Mouse (Mus musculus) thymus, postnatal 14 days (tissue): ENCODE data around the gene Sccpdh.
"Not testable (repeated sequence)": the region's sequence is repeated elsewhere in the genome, so short reads cannot be mapped to it uniquely, and the experiment has no call there.

Source experiments
- DNase-seq: peaks from one replicate; pipeline ENCODE4 v3.0.0; 2021

The Sccpdh gene

DNA sequence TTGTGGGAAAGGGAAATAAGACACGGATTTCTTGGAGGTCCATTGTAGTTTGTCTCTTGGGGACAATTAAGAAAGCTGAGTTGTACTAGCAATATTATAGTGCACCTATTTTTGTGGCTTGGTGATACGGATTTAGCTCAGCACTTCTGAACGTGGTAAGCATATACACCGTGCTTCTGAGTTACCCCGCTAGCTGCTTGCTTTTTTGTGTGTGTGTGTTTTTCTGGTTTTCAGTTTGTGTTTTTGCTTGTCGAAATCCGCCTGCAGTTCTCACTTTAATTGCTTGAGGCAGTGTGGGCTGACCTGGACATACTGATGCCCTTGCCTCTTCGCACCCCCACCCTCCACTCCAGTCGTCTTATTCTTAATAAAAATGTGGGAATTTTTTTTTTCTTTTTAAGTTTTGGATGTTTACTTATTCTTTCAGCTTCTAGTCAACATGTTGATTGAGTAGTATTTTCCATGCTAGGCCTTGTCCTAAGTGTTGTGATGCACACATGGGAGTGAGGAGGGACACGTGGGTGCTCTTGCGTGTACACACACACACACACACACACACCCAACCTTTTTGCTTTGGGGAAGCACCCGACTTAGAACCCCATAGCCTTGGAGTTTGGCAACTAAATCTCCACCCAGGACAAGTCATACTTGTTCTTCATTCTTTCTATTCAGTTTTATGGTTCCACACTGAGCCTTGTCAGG lies 977 bp downstream of the Sccpdh start:
- DNase-seq = no peak

GRCm38 (mm10) chr1:179674355-179674754 lies 6.3 kb downstream of the Sccpdh start:
- no peak for DNase-seq

GRCm38 (mm10) chr1:179677031-179677430 lies 9.0 kb downstream of the Sccpdh start:
- DNase-seq = no peak

GRCm38 (mm10) chr1:179679326-179679725 lies 11.3 kb downstream of the Sccpdh start:
- DNase-seq = no peak

GRCm38 (mm10) chr1:179682753-179683152 lies 14.7 kb downstream of the Sccpdh start:
- DNase-seq = not testable (repeated sequence)

DNA sequence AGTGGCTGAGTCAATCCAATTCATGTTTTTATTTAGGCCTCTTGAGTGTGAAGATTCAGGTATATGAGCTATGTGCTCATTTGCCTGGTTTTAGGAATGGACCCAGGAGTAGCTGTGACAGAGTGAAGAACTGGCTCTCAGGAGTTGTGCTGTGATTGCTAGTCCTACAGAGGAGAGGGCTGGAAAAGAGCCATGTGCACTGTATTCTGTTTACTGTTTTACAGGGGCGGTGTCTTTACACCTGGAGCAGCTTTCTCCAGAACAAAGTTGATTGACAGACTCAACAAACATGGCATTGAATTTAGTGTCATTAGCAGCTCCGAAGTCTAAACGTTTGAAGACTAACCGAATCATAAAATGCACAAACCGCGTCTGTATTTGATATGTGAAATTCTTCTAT lies 18.3 kb downstream of the Sccpdh start:
- DNase-seq = no peak

DNA sequence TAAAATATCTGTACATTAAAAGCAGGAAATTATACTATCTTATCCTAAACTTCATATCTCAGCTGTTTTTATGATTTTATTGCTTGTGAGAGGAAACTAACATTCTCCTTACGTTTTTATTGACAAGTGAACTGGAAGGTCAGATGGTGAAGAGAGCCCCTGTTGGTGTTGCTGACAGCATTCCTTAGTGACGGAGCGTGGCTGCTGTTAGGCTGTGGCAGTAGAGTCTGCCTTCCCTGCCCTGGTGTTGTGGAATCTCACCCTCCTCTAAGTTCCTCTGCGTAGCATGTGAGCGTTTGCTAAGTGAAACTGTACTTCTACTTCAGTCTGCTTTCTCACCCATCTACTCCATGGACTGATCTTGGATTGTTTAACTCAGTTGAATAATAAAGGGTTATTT lies 18.8 kb downstream of the Sccpdh start:
- no peak for DNase-seq

- no peak for DNase-seq
Observed at GRCm38 (mm10) chr1:179687305-179687704, 19.3 kb downstream of the Sccpdh start.

GRCm38 (mm10) chr1:179687966-179688365 lies 20.0 kb downstream of the Sccpdh start:
- no peak for DNase-seq

DNA sequence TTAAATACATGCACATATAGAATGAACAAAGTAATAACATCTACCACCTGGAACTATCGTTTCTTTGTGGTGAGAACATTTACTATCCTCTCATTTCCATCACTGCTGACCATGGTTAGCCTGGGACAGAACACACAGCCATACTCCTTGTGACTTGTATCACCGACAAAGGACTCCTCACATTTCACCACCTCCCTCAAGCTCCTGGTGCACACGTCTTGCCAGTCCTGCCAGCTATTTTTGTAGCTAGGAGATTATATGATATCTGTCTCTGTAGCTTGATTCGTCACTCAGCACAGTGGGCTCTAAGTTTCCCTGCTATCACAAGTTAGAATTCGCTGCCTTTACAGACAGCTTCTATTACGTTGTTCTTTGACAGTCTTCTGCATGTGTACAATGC lies 20.4 kb downstream of the Sccpdh start:
- DNase-seq = no peak

- no peak for DNase-seq
Observed at GRCm38 (mm10) chr1:179688914-179689313, 20.9 kb downstream of the Sccpdh start.

DNA sequence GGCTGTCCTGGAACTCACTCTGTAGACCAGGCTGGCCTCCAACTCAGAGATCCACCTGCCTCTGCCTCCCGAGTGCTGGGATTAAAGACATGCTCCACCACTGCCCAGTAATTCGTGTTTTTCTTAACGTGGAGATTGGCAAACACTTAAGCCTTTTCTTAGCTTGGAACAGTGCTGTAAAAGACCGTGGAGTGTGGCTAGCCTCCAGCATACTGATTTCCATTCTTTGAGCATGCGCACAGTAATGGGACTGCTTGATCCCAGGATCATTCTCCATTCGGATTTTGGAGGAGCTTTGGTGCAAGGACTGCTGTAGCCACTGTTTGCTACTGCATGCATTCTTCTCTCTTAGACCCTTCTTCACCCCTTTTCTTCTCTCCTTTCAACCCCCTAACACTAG lies 21.5 kb downstream of the Sccpdh start:
- no peak for DNase-seq

- no peak for DNase-seq
Observed at GRCm38 (mm10) chr1:179704150-179704549, 36.1 kb downstream of the Sccpdh start.

GRCm38 (mm10) chr1:179705154-179705553 lies 37.1 kb downstream of the Sccpdh start:
- no peak for DNase-seq

DNA sequence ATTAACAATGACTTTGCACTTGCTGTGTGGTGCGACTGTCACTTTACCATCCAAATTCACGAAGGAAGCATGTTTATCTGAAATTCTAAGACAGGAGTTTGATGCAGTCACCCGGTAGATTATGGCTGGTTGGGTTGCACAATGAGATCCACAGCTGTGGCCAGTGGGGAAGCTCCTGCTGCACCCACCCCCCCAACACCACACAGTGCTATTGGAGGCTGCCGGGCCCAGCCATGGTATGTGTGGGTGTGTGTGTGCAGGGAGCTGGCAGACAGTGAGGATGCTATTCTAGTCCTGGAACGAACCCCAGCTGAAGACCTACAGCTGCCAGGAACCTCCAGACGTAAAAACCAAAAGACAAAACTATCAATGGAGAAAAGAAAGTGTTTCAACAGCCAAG lies 41.4 kb downstream of the Sccpdh start:
- no peak for DNase-seq

GRCm38 (mm10) chr1:179710739-179711138 lies 42.7 kb downstream of the Sccpdh start:
- DNase-seq = no peak

DNA sequence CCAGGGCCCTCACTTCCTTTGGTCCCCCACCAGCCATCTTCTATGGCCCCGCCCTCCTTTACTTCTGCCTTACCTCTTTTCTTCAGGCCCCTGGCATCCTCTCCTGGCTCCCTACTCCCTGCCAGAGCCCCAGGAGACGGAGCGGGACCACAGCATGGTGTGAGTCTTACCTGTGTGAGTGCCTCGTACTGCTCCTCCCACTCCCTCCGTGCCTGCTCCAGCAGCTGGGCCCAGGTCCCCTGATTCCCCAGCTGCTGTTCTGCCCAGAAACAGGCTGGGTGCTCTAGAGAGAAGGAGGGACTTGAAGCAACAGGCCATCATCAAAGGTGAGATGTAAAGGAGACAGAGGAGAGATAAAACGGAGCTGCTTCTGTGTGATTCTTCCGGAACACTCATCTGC lies 44.6 kb downstream of the Sccpdh start:
- DNase-seq = no peak

DNA sequence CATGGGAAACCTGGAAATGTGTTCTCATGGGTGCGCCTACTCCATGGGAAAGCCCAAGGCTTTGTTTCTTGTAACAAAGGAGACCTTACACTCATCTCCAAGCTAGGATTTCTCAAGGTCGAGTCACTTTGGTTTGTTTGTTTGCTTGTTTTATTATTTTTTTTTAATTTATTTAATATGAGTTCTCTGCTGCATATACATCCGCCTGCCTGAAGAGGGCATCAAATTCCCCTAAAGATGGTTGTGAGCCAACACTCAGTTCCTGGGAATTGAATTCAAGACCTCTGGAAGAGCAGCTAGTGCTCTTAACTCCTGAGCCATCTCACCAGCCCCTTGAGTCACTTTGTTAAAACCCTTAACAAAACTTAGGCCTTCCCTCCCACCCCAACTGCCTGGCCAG lies 45.4 kb downstream of the Sccpdh start:
- DNase-seq = no peak

DNA sequence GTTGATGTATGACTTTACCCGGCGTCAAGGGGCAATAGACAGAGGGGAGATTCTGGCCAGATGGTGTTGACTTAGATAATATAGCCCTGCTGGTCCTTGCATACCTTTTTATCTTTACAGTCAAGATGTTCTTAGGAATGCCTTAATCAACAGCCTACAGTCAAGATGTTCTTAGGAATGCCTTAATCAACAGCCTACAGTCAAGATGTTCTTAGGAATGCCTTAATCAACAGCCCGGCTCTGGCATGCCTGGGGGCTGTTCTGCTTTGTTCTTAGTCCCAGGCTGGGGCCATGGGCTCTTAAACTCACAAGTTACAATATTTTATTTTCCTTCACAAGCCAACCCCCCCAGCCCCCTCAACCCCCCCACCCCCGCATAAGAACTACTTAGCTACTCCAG lies 47.3 kb downstream of the Sccpdh start:
- not testable (repeated sequence) for DNase-seq

DNA sequence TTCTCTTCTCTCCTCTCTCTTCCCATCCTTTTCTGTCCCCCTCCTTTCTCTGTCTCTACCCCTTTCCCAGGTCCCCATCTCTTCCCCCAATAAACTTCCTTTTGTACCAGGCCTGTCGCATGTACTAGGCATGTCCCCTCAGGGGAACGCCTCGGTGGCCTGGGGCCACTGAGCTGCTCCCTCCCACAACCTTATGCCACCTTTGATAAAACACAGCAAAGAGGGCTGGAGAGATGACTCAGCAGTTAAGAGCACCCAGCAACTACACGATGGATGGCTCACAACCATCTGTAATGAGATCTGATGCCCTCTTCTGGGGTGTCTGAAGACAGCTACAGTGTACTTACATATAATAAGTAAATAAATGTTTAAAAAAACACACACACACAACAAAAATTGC lies 47.8 kb downstream of the Sccpdh start:
- no peak for DNase-seq

DNA sequence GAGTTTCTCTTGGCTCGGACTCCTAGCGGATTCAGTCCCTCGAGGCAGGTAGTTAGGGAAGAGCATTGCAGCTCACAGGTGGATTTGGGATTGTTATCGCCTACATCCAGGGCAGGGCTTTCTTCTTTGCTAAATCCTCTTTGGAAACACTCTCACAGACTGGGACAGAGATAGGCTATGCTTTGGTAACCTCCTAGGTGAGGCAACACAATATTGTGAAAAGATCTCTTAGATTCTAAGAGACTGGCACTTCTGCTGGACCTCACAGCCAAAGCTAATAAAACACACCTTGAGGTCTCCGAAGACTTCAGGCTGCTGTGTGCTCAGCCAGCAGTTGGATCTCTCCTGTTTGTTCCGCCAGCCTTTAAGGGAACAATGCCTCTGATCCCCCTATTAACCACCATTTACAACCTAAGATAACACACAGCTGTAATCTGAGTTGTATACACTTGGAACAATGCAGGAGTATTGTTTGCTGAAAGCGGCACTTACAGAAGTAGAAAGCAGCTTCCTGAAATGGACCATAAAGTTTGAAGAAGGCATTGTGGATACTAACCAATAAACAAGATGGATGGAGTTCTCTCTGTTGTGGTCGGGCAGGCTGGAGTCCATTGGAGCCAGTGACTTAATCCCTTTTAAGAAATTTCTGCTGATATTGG lies 54.9 kb downstream of the Sccpdh start:
- no peak for DNase-seq

- no peak for DNase-seq
Observed at GRCm38 (mm10) chr1:179728661-179729060, 60.7 kb downstream of the Sccpdh start.

DNA sequence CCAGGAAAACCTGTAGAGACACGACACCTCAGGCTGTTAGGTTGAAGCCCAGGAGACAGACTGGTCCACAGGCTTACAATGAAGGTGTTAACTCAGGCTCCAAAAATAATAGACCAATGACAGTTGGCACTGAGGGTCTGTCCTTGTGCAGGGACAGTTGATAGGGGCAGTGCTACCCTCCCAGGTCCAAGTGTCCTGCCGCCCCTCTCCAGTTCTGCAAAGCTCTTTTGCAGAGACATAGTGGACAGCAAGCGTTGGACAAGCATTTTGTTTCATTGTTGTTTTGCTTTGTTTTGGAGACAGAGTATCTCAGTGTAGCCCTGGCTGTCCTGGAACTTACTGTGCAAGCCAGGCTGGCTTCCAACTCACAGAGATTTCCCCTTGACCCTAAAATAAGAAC lies 63.4 kb downstream of the Sccpdh start:
- no peak for DNase-seq

- DNase-seq = peak; percentile 74
Observed at GRCm38 (mm10) chr1:179734500-179735474, 66.8 kb downstream of the Sccpdh start.
